Mouse (Mus musculus): ENCODE data around the gene Nup205.

DNA sequence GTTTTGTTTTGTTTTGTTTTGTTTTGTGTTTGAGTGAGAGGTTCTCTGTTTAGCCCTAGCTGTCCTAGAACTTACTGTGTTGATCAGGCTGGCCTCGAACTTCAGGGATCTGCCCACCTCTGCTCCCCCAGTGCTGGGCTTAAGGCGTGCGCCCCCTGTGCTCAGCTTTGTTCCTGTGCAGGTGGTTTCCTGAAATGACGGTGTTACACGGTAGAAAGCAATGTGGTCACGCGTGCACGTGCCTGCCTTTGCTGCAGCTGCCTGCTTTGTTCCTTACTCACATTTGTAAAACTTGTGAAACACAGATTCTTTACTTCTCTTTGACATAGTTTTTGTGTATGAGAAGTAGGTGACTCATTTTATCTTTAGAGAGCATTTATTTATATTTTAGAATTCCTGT is 14.0 kb downstream of the Nup205 start:
- TF ChIP-seq EP300 (IDR thresholded peaks at IDR 0.05) (no peak), CTCF (IDR thresholded peaks at IDR 0.05) (no peak)

Data from lung, postnatal 0 days (tissue).